Mouse (Mus musculus) erythroblast, embryonic 14.5 days (primary cell): Measurements from ENCODE around the gene Rhou.

Experiments
- GATA1 ChIP-seq: IDR thresholded peaks from 2 replicates; pipeline ENCODE4 v1.6.1; 2012; ENCODE audit warnings: low read length, inconsistent platforms, mixed read lengths
- TAL1 ChIP-seq: IDR thresholded peaks from 3 replicates; pipeline ENCODE4 v1.6.1; 2012; ENCODE audit warnings: low read length, inconsistent platforms, mixed read lengths

DNA sequence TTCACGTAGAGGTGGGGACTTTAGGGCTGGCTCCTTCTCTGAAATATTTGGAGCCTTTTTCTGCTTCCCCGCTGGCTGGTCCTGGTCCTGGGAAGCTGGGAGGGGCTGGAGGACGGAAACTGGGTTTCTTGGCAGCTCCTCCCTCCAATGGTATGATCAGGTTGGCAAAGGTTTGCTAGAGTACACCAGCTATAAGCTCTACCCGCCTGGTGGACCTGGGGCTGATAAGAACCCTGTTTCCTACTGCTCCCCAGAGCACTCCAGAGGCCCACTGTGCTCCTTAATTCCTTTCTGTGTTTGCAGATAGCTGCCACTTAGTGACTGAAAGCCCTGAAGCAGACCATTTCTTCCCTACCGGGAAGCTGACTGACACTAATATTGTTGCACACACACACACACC lies 21.9 kb downstream of the Rhou start:
- TF ChIP-seq GATA1 (no peak), TAL1 (no peak)
